Mouse (Mus musculus): ENCODE data around the gene Fam76a.

Fam76a gene

GRCm38 (mm10) chr4:132922558-132923008, at the start of gene Fam76a:
Gene Fam76a (minus strand): TSS chr4:132922558.
- peak; percentile 99 to 100 for DNase-seq (ENCODE audit: low spot score in 2 of 2)

GRCm38 (mm10) chr4:132972101-132972500, 49.7 kb upstream of the Fam76a start:
- DNase-seq (ENCODE audit: low spot score in 2 of 2): peak in 1 of 2 experiments; percentile 32

- DNase-seq (ENCODE audit: low spot score in 2 of 2): peak in 1 of 2 experiments; percentile 29
Observed at GRCm38 (mm10) chr4:132971601-132972000, 49.2 kb upstream of the Fam76a start.

GRCm38 (mm10) chr4:132968105-132968938, 46.0 kb upstream of the Fam76a start:
- no peak for DNase-seq (ENCODE audit: low spot score in 2 of 2)

- no peak for DNase-seq (ENCODE audit: low spot score in 2 of 2)
Observed at GRCm38 (mm10) chr4:132964473-132964872, 42.1 kb upstream of the Fam76a start.

GRCm38 (mm10) chr4:132964064-132964463, 41.7 kb upstream of the Fam76a start:
- DNase-seq (ENCODE audit: low spot score in 2 of 2): no peak

- no peak for DNase-seq (ENCODE audit: low spot score in 2 of 2)
Observed at GRCm38 (mm10) chr4:132963436-132963835, 41.1 kb upstream of the Fam76a start.

- no peak for DNase-seq (ENCODE audit: low spot score in 2 of 2)
Observed at GRCm38 (mm10) chr4:132962628-132963027, 40.3 kb upstream of the Fam76a start.

- DNase-seq (ENCODE audit: low spot score in 2 of 2): no peak
Observed at GRCm38 (mm10) chr4:132961866-132962265, 39.5 kb upstream of the Fam76a start.

- no peak for DNase-seq (ENCODE audit: low spot score in 2 of 2)
Observed at GRCm38 (mm10) chr4:132960864-132961639, 38.7 kb upstream of the Fam76a start.

- DNase-seq (ENCODE audit: low spot score in 2 of 2): no peak
Observed at GRCm38 (mm10) chr4:132960313-132960712, 38.0 kb upstream of the Fam76a start.

- no peak for DNase-seq (ENCODE audit: low spot score in 2 of 2)
Observed at GRCm38 (mm10) chr4:132959679-132960045, 37.3 kb upstream of the Fam76a start.

- DNase-seq (ENCODE audit: low spot score in 2 of 2): no peak
Observed at GRCm38 (mm10) chr4:132958741-132959678, 36.7 kb upstream of the Fam76a start.

- DNase-seq (ENCODE audit: low spot score in 2 of 2): no peak
Observed at GRCm38 (mm10) chr4:132955395-132955791, 33.0 kb upstream of the Fam76a start.

- DNase-seq (ENCODE audit: low spot score in 2 of 2): no peak
Observed at GRCm38 (mm10) chr4:132954530-132955394, 32.4 kb upstream of the Fam76a start.

GRCm38 (mm10) chr4:132950999-132951398, 28.6 kb upstream of the Fam76a start:
- DNase-seq (ENCODE audit: low spot score in 2 of 2): no peak

- DNase-seq (ENCODE audit: low spot score in 2 of 2): peak; percentile 29 to 50
Observed at GRCm38 (mm10) chr4:132949882-132950532, 27.6 kb upstream of the Fam76a start.

- DNase-seq (ENCODE audit: low spot score in 2 of 2): peak; percentile 78 to 86
Observed at GRCm38 (mm10) chr4:132946047-132947001, 24.0 kb upstream of the Fam76a start.
